Mouse (Mus musculus) olfactory bulb, adult 2 months (tissue): ENCODE data around the gene Gm5134.

ENCODE experiments used
- CTCF ChIP-seq: fragments of 200-500 bp; IDR thresholded peaks from 2 replicates; pipeline ENCODE4 v1.5.1; 2012; ENCODE audit warnings: low read depth, mild to moderate bottlenecking, low read length, moderate library complexity; ENCODE audit not compliant: insufficient read depth
- POLR2A ChIP-seq: fragments of 200-500 bp; IDR thresholded peaks from 2 replicates; pipeline ENCODE4 v1.6.1; 2012; ENCODE audit warnings: mild to moderate bottlenecking, low read depth, low read length, moderate library complexity; ENCODE audit not compliant: insufficient read depth

- TF ChIP-seq POLR2A (no peak), CTCF (no peak)
Observed at GRCm38 (mm10) chr10:76046754-76047153, 92.4 kb downstream of the Gm5134 start.
